Mouse (Mus musculus): Measurements from ENCODE around the gene Gm9780.
"Not testable (repeated sequence)": the region's sequence is repeated elsewhere in the genome, so short reads cannot be mapped to it uniquely, and the experiment has no call there.

Gm9780 gene

GRCm38 (mm10) chr14:26042611-26043010 is at the start of gene Gm9780:
Gm9780 (minus strand) TSS chr14:26042711.
- not testable (repeated sequence) for DNase-seq (ENCODE audit: low spot score in 2 of 2)

- DNase-seq (ENCODE audit: low spot score in 2 of 2): not testable (repeated sequence)
Observed at GRCm38 (mm10) chr14:26081997-26082396, 39.5 kb upstream of the Gm9780 start, which contains the start of gene Cphx3. Cphx3 (plus strand) TSS chr14:26082297.

GRCm38 (mm10) chr14:26081216-26081615 is 38.7 kb upstream of the Gm9780 start, which contains the start of gene Cphx2:
Cphx2 (plus strand) TSS chr14:26081516.
- DNase-seq (ENCODE audit: low spot score in 2 of 2): not testable (repeated sequence)

- DNase-seq (ENCODE audit: low spot score in 2 of 2): not testable (repeated sequence)
Observed at GRCm38 (mm10) chr14:26076620-26077390, 34.3 kb upstream of the Gm9780 start.

GRCm38 (mm10) chr14:26067325-26067633 is 24.8 kb upstream of the Gm9780 start, which contains the start of gene Tmem254c:
Tmem254c (minus strand) TSS chr14:26067355.
- not testable (repeated sequence) for DNase-seq (ENCODE audit: low spot score in 2 of 2)

GRCm38 (mm10) chr14:26066574-26067324 is 24.2 kb upstream of the Gm9780 start:
- DNase-seq (ENCODE audit: low spot score in 2 of 2): not testable (repeated sequence)

GRCm38 (mm10) chr14:26059362-26059761 is 16.9 kb upstream of the Gm9780 start:
- DNase-seq (ENCODE audit: low spot score in 2 of 2): not testable (repeated sequence)

GRCm38 (mm10) chr14:26058184-26058583 is 15.7 kb upstream of the Gm9780 start:
- DNase-seq (ENCODE audit: low spot score in 2 of 2): not testable (repeated sequence)

- DNase-seq (ENCODE audit: low spot score in 2 of 2): not testable (repeated sequence)
Observed at GRCm38 (mm10) chr14:26048767-26049166, 6.3 kb upstream of the Gm9780 start.

GRCm38 (mm10) chr14:26047026-26047425 is 4.5 kb upstream of the Gm9780 start:
- DNase-seq (ENCODE audit: low spot score in 2 of 2): not testable (repeated sequence)

- DNase-seq (ENCODE audit: low spot score in 2 of 2): not testable (repeated sequence)
Observed at GRCm38 (mm10) chr14:26045007-26045406, 2.5 kb upstream of the Gm9780 start.

- DNase-seq (ENCODE audit: low spot score in 2 of 2): not testable (repeated sequence)
Observed at GRCm38 (mm10) chr14:26035439-26035838, 7.1 kb downstream of the Gm9780 start.

- DNase-seq (ENCODE audit: low spot score in 2 of 2): not testable (repeated sequence)
Observed at GRCm38 (mm10) chr14:26034364-26034763, 8.1 kb downstream of the Gm9780 start.

GRCm38 (mm10) chr14:26025653-26026052 is 16.9 kb downstream of the Gm9780 start:
- not testable (repeated sequence) for DNase-seq (ENCODE audit: low spot score in 2 of 2)

- not testable (repeated sequence) for DNase-seq (ENCODE audit: low spot score in 2 of 2)
Observed at GRCm38 (mm10) chr14:26022831-26023230, 19.7 kb downstream of the Gm9780 start.

- DNase-seq (ENCODE audit: low spot score in 2 of 2): not testable (repeated sequence)
Observed at GRCm38 (mm10) chr14:26021555-26021954, 21.0 kb downstream of the Gm9780 start.

GRCm38 (mm10) chr14:26016414-26016813 is 26.1 kb downstream of the Gm9780 start:
- DNase-seq (ENCODE audit: low spot score in 2 of 2): not testable (repeated sequence)

GRCm38 (mm10) chr14:26007462-26007861 is 35.0 kb downstream of the Gm9780 start:
- not testable (repeated sequence) for DNase-seq (ENCODE audit: low spot score in 2 of 2)

- not testable (repeated sequence) for DNase-seq (ENCODE audit: low spot score in 2 of 2)
Observed at GRCm38 (mm10) chr14:25981880-25982279, 60.6 kb downstream of the Gm9780 start.

- DNase-seq (ENCODE audit: low spot score in 2 of 2): not testable (repeated sequence)
Observed at GRCm38 (mm10) chr14:25979242-25979941, 63.1 kb downstream of the Gm9780 start.

- DNase-seq (ENCODE audit: low spot score in 2 of 2): not testable (repeated sequence)
Observed at GRCm38 (mm10) chr14:25978371-25979241, 63.9 kb downstream of the Gm9780 start, which contains the start of gene Duxbl1. Duxbl1 (plus strand) TSS chr14:25978577.
